Mouse (Mus musculus) lung, adult 2 months (tissue): ENCODE data around the gene Cacna1c. TPM values are rescaled to one million over a fixed set of nuclear protein-coding genes. Genes with fewer than 3 reads are reported as not detected.

Experiments
- DNase-seq: peaks from one replicate; pipeline ENCODE4 v3.0.0; 2022
- H3K4me1 ChIP-seq: fragments of 200-500 bp; 2 replicates; pipeline ENCODE4 v1.6.1; 2011; ENCODE audit warnings: low read length; ENCODE audit not compliant: control insufficient read depth, insufficient read depth
- H3K4me3 ChIP-seq: fragments of 200-500 bp; replicated peaks from 2 replicates; pipeline ENCODE3; 2011; ENCODE audit warnings: low read depth, mild to moderate bottlenecking, control low read depth, low read length; ENCODE audit errors: extremely low read depth
- CTCF ChIP-seq: fragments of 200-500 bp; IDR thresholded peaks from 2 replicates; pipeline ENCODE4 v1.5.1; 2011; ENCODE audit warnings: mild to moderate bottlenecking, low read length, control low read depth; ENCODE audit not compliant: insufficient read depth
- POLR2A ChIP-seq: fragments of 200-500 bp; IDR thresholded peaks from 2 replicates; pipeline ENCODE4 v1.6.1; 2011; ENCODE audit warnings: low read depth, mild to moderate bottlenecking, control low read depth, low read length, borderline replicate concordance; ENCODE audit errors: extremely low read depth
- WGBS: fragments of 180-500 bp; shearing (Covaris S2); methylation state at CpG from one replicate; pipeline ENCODE4 v1.1.7; 2018; 5-methylcytosine and 5-hydroxymethylcytosine counted together
- polyA plus RNA-seq: library from polyadenylated mRNA; depleted of rRNA; stranded (reverse); fragments of >200 nt; gene quantifications from 2 replicates; pipeline ENCODE4 v1.2.3, GENCODE M21; 2012

Gene Cacna1c
- polyA plus RNA-seq, 1 experiment: 16.3 TPM

DNA sequence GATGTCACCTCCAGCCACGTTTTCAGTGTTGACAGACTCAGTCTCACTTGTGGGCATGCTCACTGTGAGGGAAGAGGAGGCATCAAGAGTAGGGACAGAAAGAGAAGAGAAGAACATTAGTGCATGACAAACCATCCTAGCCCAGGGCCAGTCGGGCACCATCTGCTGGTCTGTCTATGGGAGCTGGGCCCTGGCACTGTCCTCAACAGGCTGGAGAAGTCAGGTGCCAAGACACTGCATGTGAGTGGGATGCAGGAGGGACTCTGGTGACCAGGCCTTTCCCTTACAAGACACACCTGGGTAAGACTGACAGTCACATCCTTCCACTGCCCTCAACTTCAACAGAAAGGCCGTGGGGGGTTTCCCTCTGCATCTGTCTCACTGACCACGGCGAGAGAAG is 482.9 kb downstream of the Cacna1c start:
- no peaks in the 10 kb centered on the region for H3K4me1 ChIP-seq
- DNase-seq: no peak
- TF ChIP-seq CTCF: no peak
- TF ChIP-seq POLR2A: no peak
- WGBS: 90% methylated on average over 5 of the region's 5 CpGs
- no peak overlapping the region for H3K4me3 ChIP-seq

DNA sequence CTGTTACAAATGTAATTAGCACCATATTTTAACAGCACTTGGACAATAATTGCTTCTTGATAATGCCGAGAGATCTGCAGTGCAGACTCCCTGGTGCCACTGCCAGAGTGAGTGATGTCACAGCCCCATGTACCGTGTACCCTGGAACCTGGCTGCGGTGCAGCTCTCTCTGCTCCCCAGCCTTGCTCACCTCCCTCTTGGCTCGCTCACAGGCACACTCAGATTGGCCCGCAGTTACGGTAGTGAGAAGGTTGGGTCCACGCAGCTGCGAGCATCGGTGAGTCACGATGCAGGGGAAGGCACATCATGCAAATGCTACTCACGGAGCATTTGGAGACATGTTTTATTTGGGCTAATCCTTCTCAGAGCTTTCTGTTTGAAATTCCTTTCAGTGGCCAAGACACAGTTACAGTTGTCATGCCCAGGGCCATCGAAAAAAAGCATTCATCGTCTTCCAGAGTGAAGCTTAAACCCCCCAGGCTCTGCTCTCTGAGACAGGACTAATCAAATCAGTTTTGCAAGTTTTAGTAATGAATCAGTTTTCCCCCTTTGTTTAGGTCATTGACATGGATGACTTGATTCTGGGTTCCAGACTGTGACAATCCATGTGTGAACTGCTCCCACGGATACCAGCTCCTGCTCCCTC is 484.4 kb downstream of the Cacna1c start:
- Histone ChIP-seq H3K4me1 (no peaks in the 10 kb centered on the region), H3K4me3 (no peak overlapping the region)
- WGBS: 84% methylated on average over 14 of the region's 14 CpGs
- TF ChIP-seq POLR2A (no peak), CTCF (no peak)
- no peak for DNase-seq

DNA sequence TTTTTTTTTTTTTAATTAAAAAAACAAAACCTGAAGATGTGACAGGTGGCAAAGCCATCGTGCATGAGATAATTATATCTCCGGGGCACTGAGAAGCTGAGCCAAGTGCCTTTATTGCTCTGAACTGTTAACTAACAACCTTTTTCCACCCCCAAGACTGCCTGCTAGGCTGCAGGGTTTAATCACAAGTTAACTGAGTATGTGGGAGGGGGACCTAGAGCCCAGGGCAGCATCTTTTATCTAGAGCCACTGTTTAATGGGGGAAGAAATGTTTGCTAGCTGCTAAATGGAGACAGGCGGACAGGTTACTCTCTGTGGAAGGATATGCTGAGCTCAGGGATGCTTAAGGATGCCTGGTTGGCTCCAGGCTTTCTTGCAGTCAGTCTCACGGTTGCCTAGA is 489.2 kb downstream of the Cacna1c start:
- 82% methylated on average over 4 of the region's 4 CpGs for WGBS
- Histone ChIP-seq H3K4me1 (no peaks in the 10 kb centered on the region), H3K4me3 (no peak overlapping the region)
- no peak for DNase-seq
- no peak for TF ChIP-seq POLR2A
- TF ChIP-seq CTCF: no peak

DNA sequence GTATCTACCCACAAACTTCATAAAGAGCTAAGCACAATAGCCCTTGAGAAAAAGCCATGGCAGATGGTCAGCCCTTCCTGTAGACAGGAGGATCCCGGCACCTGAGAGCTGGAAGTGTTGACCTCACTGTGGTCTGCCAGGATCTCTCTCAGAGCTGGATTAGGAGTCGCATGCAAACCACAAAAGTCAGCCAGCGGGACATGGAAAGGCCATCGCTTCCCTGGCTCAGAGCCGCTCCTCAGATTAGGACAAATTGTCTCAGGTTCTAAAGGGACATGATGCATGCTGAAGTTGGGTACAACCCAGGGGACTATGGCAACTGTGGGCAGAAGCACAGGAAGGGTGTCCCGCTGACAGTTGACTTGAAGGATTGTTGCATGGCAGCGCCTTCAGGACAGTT is 490.4 kb downstream of the Cacna1c start:
- TF ChIP-seq CTCF: no peak
- no peak for TF ChIP-seq POLR2A
- 88% methylated on average over 7 of the region's 7 CpGs for WGBS
- no peak overlapping the region for H3K4me3 ChIP-seq
- no peaks in the 10 kb centered on the region for H3K4me1 ChIP-seq
- DNase-seq: no peak

DNA sequence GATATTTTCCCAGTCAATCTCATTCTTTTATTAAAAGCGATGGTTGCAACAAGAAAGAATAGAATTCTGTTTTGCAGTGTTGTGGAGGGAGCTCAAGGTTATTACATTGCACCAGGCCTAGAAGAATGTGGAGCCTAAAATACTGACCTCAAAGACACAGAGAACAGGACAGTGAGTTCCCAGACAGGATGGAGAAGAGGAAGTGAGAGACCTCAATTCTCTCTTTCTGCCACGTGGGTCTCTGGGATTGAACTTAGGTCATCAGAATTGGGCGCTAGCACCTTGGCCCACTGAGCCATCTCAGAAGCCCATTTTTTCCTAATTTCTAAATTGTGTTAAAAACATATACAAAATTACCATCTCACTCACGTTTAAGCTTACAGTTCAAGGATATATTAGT is 501.6 kb downstream of the Cacna1c start:
- TF ChIP-seq POLR2A (no peak), CTCF (no peak)
- 72% methylated on average over 4 of the region's 4 CpGs for WGBS
- no peak for DNase-seq
- Histone ChIP-seq H3K4me1 (no peaks in the 10 kb centered on the region), H3K4me3 (no peak overlapping the region)

DNA sequence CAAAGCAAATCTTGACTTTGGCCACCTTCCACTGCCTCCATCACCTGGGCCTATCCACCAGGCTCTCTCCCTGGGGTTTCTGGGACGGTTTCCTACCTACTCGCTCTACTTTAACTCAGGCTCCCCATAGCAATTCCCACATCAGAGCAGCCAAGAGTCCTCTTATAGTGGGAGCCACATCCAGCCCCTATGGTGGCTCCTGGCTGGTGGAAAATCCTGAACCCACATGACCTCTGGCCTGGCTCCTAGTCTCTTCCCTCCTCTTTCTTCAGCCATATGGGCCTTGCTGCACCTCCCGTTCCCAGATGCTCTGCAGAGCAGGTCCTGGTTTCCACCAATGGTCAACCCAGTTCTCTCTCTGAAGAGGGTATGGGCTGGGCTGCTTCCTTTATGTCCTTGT is 506.8 kb downstream of the Cacna1c start:
- Histone ChIP-seq H3K4me3 (no peak overlapping the region), H3K4me1 (no peaks in the 10 kb centered on the region)
- no peak for TF ChIP-seq CTCF
- no peak for TF ChIP-seq POLR2A
- WGBS: 86% methylated on average over 3 of the region's 3 CpGs
- DNase-seq: no peak

DNA sequence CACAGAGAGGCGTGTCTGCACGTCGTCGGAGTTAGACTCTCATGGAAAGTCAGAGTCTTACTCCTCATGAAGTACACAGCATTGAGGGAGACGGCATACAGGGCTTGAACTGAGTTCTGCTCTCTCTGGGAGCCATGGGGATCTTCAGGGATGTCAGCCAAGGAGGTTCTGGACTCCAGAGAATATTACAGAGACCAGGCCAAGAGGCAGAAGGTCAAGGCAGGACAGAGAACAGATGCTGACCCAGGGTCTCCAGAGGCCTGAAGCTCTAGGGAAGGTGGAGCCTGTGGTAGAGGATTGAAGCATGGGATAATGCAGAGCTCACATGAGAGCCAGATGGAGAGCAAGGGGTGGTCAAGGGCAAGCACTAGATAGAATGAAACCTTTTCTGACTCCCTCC is 507.4 kb downstream of the Cacna1c start:
- no peak for TF ChIP-seq POLR2A
- TF ChIP-seq CTCF: no peak
- 78% methylated on average over 5 of the region's 5 CpGs for WGBS
- H3K4me1 ChIP-seq: no peaks in the 10 kb centered on the region
- no peak overlapping the region for H3K4me3 ChIP-seq
- DNase-seq: no peak

DNA sequence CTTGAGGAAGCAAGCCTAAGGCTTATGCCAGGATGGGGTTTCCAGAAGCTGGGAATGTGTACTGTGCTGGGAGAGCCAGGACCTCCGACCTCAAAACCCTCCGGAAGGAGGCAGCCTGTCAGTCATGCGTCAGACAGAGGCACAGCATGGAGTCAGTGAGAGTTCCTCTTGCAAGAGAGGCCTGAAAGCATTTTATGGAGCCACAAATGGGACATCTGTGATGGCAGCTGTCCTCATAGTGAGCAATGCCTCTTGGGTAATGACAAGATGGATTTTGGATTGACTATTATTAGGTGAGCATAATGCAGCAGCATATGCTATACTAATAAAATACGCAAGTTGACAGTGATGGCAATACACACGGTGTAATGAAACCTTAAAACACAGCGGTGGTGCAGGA is 515.4 kb downstream of the Cacna1c start:
- H3K4me3 ChIP-seq: no peak overlapping the region
- 66% methylated on average over 6 of the region's 6 CpGs for WGBS
- no peak for DNase-seq
- no peak for TF ChIP-seq POLR2A
- TF ChIP-seq CTCF: no peak
- no peaks in the 10 kb centered on the region for H3K4me1 ChIP-seq

DNA sequence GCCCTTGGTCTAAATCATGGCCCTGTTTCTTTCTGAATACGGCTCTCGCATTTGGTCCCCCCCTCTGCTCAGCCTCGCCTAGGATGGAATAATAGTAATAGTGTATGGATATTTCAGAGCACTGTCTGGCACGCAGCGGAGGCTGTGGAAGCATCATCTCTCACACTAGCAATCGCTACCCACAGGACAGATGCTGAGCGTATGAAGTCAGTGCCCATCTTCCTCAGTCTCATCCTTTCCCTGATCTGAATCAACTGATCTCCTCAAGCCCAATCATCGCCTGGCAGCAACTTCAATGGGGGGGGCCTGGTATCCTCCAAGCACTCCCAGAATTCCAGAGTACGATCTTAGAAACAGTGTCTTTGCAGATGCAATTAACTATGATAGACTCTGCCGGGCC is 518.2 kb downstream of the Cacna1c start:
- 92% methylated on average over 10 of the region's 10 CpGs for WGBS
- DNase-seq: no peak
- H3K4me3 ChIP-seq: no peak overlapping the region
- no peaks in the 10 kb centered on the region for H3K4me1 ChIP-seq
- TF ChIP-seq POLR2A: no peak
- TF ChIP-seq CTCF: no peak

DNA sequence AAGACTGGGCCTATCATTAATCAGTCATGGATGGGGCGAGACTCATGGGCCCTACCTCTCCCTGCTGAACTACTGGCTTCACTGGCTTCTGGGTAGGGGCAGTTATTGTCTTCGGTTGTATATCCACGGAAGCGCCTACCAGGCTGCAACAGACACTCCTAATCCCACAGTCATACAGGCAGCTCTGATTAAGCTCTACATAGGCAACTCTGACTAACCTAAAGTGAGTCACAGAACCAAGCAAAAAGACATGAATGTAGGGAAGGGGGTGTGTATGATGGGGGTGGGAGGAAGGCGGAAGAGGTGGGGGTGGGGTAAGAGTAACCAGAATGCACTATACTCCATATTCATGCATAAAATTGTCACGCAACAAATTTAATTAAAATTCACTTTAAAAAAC is 518.9 kb downstream of the Cacna1c start:
- TF ChIP-seq CTCF (no peak), POLR2A (no peak)
- 95% methylated on average over 6 of the region's 6 CpGs for WGBS
- no peak for DNase-seq
- Histone ChIP-seq H3K4me3 (no peak overlapping the region), H3K4me1 (no peaks in the 10 kb centered on the region)

DNA sequence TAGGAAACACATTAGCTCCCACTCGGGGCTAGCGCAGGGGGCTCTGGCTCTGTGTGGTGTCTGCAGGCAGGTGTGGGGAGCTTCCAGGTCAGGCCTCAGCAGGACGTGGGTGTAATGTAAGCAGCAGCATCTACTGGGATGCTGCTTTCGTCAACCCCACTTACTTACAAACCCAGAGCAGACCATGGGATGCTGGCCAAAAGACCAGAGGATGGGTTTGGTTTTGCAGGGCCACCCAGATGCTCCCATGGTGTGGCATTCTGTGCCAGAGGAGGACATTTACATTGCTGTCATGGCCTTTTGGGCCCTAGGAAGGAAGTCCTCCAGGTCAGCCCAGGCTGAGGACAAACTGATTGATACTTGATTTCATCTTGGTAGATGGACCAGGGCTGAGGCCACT is 521.4 kb downstream of the Cacna1c start:
- no peak for TF ChIP-seq CTCF
- TF ChIP-seq POLR2A: no peak
- WGBS: 85% methylated on average over 4 of the region's 4 CpGs
- no peak overlapping the region for H3K4me3 ChIP-seq
- no peak for DNase-seq
- H3K4me1 ChIP-seq: no peaks in the 10 kb centered on the region
